Mouse (Mus musculus): Measurements from ENCODE around the gene Rbp3. TPM values are rescaled to one million over a fixed set of nuclear protein-coding genes. Genes with fewer than 3 reads are reported as not detected.

The Rbp3 gene
- polyA plus RNA-seq, 1 experiment: not detected

DNA sequence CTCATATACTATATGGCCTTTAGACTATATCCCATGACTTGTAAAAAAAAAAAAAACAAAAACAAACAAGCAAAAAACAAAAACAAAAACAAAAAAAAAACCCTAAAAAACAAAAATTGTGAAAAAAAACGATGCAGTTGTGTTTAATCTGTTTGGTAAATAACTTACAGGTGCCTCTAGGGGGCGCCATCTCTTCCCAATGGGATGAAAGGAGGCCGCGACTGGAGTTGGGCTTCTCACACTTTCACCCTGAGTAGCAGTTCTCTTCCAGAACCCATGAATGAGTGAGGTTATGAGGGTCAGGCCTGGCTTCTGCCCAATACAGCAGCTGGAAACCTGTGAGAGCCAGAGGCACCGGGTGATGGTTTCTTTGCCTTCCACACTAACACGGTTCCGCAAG is 11.9 kb downstream of the Rbp3 start:
- TF ChIP-seq POLR2A (IDR thresholded peaks at IDR 0.05; ENCODE audit: extremely low read depth, insufficient read depth, low read length) (no peak), CTCF (IDR thresholded peaks at IDR 0.05; ENCODE audit: extremely low read depth, insufficient read depth, low read length) (no peak)
- Histone ChIP-seq H3K4me3 (ENCODE audit: insufficient read depth, low read length) (no peak overlapping the region), H3K4me1 (ENCODE audit: control insufficient read depth, insufficient read depth, low read length) (no peaks in the 10 kb centered on the region), H3K27ac (ENCODE audit: insufficient read depth, low read length) (no peak overlapping the region)

GRCm38 (mm10) chr14:33972679-33973078 is 18.9 kb downstream of the Rbp3 start:
- H3K27ac ChIP-seq (ENCODE audit: insufficient read depth, low read length): no peak overlapping the region
- no peak overlapping the region for H3K4me3 ChIP-seq (ENCODE audit: insufficient read depth, low read length)
- TF ChIP-seq CTCF (IDR thresholded peaks at IDR 0.05; ENCODE audit: extremely low read depth, insufficient read depth, low read length) (peak; percentile 31; the same call in 1 of the 2 replicates), POLR2A (IDR thresholded peaks at IDR 0.05; ENCODE audit: extremely low read depth, insufficient read depth, low read length) (no peak)
- no peaks in the 10 kb centered on the region for H3K4me1 ChIP-seq (ENCODE audit: control insufficient read depth, insufficient read depth, low read length)

DNA sequence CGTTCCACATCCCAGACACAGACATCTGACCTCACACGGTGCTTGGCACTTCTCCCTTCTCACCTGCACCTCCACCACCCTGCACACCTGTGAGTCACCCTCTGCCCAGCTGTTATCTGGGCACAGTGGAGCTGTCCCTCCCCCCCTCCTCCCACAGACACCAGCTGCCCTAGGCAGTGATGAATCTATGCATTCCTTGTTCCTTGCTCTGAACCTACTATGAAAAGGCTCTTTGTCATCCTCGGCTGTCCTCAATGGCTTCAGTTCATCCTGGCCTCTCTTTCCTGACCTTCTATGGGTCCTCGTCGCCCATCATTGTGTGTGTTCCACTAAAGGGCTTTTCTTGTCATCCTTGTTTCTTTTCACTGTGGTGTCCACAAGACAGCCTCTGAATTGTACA is 20.9 kb downstream of the Rbp3 start:
- H3K27ac ChIP-seq (ENCODE audit: insufficient read depth, low read length): no peak overlapping the region
- TF ChIP-seq POLR2A (IDR thresholded peaks at IDR 0.05; ENCODE audit: extremely low read depth, insufficient read depth, low read length) (no peak), CTCF (IDR thresholded peaks at IDR 0.05; ENCODE audit: extremely low read depth, insufficient read depth, low read length) (no peak)
- no peaks in the 10 kb centered on the region for H3K4me1 ChIP-seq (ENCODE audit: control insufficient read depth, insufficient read depth, low read length)
- H3K4me3 ChIP-seq (ENCODE audit: insufficient read depth, low read length): no peak overlapping the region

DNA sequence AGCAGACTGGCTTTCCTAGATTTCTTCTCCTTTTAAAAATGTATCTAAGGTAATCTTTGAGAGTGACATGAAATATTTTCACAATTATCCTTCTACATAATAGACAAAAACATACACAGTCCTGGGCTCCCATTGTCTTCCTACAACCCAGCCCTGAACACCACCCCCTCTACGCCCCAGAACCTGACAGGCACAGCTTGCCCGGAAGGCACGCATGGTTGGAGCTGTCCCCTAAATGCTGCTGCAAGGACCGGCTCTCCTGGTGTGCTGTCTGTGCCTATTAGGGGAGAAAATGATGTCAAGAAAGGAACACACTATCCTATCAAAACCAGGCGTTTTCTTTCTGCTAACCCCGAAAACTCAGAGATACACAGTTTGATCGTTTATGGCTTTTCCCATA is 23.9 kb downstream of the Rbp3 start:
- peak overlapping the region; percentile 19 for H3K4me3 ChIP-seq (ENCODE audit: insufficient read depth, low read length)
- 0 out of 2 replicates have a peak overlapping the region, but pooled peaks have one; percentile 10 for H3K27ac ChIP-seq (ENCODE audit: insufficient read depth, low read length)
- no peak for TF ChIP-seq POLR2A (IDR thresholded peaks at IDR 0.05; ENCODE audit: extremely low read depth, insufficient read depth, low read length)
- no peaks in the 10 kb centered on the region for H3K4me1 ChIP-seq (ENCODE audit: control insufficient read depth, insufficient read depth, low read length)

GRCm38 (mm10) chr14:33978604-33979059 is 24.8 kb downstream of the Rbp3 start, which contains the start of gene Zfp488:
Zfp488 (minus strand) TSS chr14:33978764.
- Histone ChIP-seq H3K4me3 (ENCODE audit: insufficient read depth, low read length) (peak within 1 kb of the TSS; percentile 32), H3K4me1 (ENCODE audit: control insufficient read depth, insufficient read depth, low read length) (no peaks in the 10 kb centered on the region), H3K27ac (ENCODE audit: insufficient read depth, low read length) (0 out of 2 replicates have a peak within 1 kb of the TSS, but pooled peaks have one; percentile 10)
- TF ChIP-seq POLR2A (IDR thresholded peaks at IDR 0.05; ENCODE audit: extremely low read depth, insufficient read depth, low read length) (no peak), CTCF (IDR thresholded peaks at IDR 0.05; ENCODE audit: extremely low read depth, insufficient read depth, low read length) (no peak)

- TF ChIP-seq POLR2A (IDR thresholded peaks at IDR 0.05; ENCODE audit: extremely low read depth, insufficient read depth, low read length): no peak
- TF ChIP-seq CTCF (IDR thresholded peaks at IDR 0.05; ENCODE audit: extremely low read depth, insufficient read depth, low read length): no peak
These were observed 35.4 kb downstream of the Rbp3 start for GRCm38 (mm10) chr14:33989201-33989600.

GRCm38 (mm10) chr14:33991971-33992370 is 38.2 kb downstream of the Rbp3 start:
- no peak overlapping the region for H3K4me3 ChIP-seq (ENCODE audit: insufficient read depth, low read length)

More at GRCm38 (mm10) chr14:33989201-33989600, 35.4 kb downstream of the Rbp3 start:
- Histone ChIP-seq H3K27ac (ENCODE audit: insufficient read depth, low read length) (no peak overlapping the region), H3K4me3 (ENCODE audit: insufficient read depth, low read length) (no peak overlapping the region), H3K4me1 (ENCODE audit: control insufficient read depth, insufficient read depth, low read length) (no peaks in the 10 kb centered on the region)

GRCm38 (mm10) chr14:33993051-33993450 is 39.2 kb downstream of the Rbp3 start:
- H3K27ac ChIP-seq (ENCODE audit: insufficient read depth, low read length): no peak overlapping the region
- no peak overlapping the region for H3K4me3 ChIP-seq (ENCODE audit: insufficient read depth, low read length)
- no peaks in the 10 kb centered on the region for H3K4me1 ChIP-seq (ENCODE audit: control insufficient read depth, insufficient read depth, low read length)
- no peak for TF ChIP-seq POLR2A (IDR thresholded peaks at IDR 0.05; ENCODE audit: extremely low read depth, insufficient read depth, low read length)

More at GRCm38 (mm10) chr14:33991971-33992370, 38.2 kb downstream of the Rbp3 start:
- Histone ChIP-seq H3K27ac (ENCODE audit: insufficient read depth, low read length) (no peak overlapping the region), H3K4me1 (ENCODE audit: control insufficient read depth, insufficient read depth, low read length) (no peaks in the 10 kb centered on the region)
- TF ChIP-seq CTCF (IDR thresholded peaks at IDR 0.05; ENCODE audit: extremely low read depth, insufficient read depth, low read length) (no peak), POLR2A (IDR thresholded peaks at IDR 0.05; ENCODE audit: extremely low read depth, insufficient read depth, low read length) (no peak)

- H3K4me3 ChIP-seq (ENCODE audit: insufficient read depth, low read length): no peak overlapping the region
- no peaks in the 10 kb centered on the region for H3K4me1 ChIP-seq (ENCODE audit: control insufficient read depth, insufficient read depth, low read length)
- TF ChIP-seq POLR2A (IDR thresholded peaks at IDR 0.05; ENCODE audit: extremely low read depth, insufficient read depth, low read length) (no peak), CTCF (IDR thresholded peaks at IDR 0.05; ENCODE audit: extremely low read depth, insufficient read depth, low read length) (no peak)
- H3K27ac ChIP-seq (ENCODE audit: insufficient read depth, low read length): no peak overlapping the region
These were observed 39.9 kb downstream of the Rbp3 start for GRCm38 (mm10) chr14:33993521-33994289.

DNA sequence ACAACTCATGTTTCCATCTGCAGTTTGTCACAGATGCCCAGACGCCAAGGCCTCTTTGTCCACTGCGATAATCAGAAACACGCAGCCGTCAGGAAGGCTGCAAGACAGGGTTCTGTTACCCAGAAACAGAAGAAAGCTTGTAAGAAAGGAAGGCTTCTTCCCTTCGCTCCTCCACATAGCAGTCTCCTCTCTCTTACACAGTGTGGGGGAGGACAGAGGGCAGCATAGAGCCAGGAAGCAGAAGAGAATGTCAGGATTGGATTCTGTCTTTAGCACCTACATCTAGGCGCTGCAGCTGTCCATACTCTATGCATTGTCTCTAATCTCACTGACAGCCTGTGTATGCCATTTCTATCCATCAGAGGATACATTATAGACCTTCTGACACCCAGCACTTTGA is 43.6 kb downstream of the Rbp3 start:
- TF ChIP-seq POLR2A (IDR thresholded peaks at IDR 0.05; ENCODE audit: extremely low read depth, insufficient read depth, low read length) (no peak), CTCF (IDR thresholded peaks at IDR 0.05; ENCODE audit: extremely low read depth, insufficient read depth, low read length) (no peak)
- Histone ChIP-seq H3K27ac (ENCODE audit: insufficient read depth, low read length) (no peak overlapping the region), H3K4me1 (ENCODE audit: control insufficient read depth, insufficient read depth, low read length) (no peaks in the 10 kb centered on the region), H3K4me3 (ENCODE audit: insufficient read depth, low read length) (no peak overlapping the region)

Data from cortical plate, adult 2 months (tissue).